Mouse (Mus musculus) heart, embryonic 11.5 days (tissue): ENCODE results near the gene Sap30l. TPM values are rescaled to one million over a fixed set of nuclear protein-coding genes. Genes with fewer than 3 reads are reported as not detected.

ENCODE experiments used
- ATAC-seq: fragments of 200-750 bp; cut with Nextera tagmentation; replicated peaks from 2 replicates; pipeline ENCODE4 v1.8.0; 2017; ENCODE audit warnings: moderate library complexity; ENCODE audit not compliant: insufficient number of reproducible peaks, low FRiP score, low TSS enrichment
- H3K27ac ChIP-seq: fragments of 300-500 bp; sonication (generic); 2 replicates; pipeline ENCODE4 v1.5.1; 2014; ENCODE audit warnings: mild to moderate bottlenecking, low read depth, low read length
- H3K27me3 ChIP-seq: fragments of 300-500 bp; sonication (generic); 2 replicates; pipeline ENCODE4 v1.6.1; 2014; ENCODE audit warnings: mild to moderate bottlenecking, low read length, mixed read lengths; ENCODE audit not compliant: control insufficient read depth, insufficient read depth
- H3K36me3 ChIP-seq: fragments of 300-500 bp; sonication (generic); 2 replicates; pipeline ENCODE4 v1.6.1; 2014; ENCODE audit warnings: mild to moderate bottlenecking, low read length, moderate library complexity, mixed read lengths; ENCODE audit not compliant: control insufficient read depth, insufficient read depth
- H3K4me1 ChIP-seq: fragments of 300-500 bp; sonication (generic); 2 replicates; pipeline ENCODE4 v1.6.1; 2014; ENCODE audit warnings: low read length; ENCODE audit not compliant: control insufficient read depth, insufficient read depth
- H3K4me2 ChIP-seq: fragments of 300-500 bp; sonication (generic); 2 replicates; pipeline ENCODE4 v1.6.1; 2014; ENCODE audit warnings: mild to moderate bottlenecking, moderate library complexity
- H3K4me3 ChIP-seq: fragments of 300-500 bp; sonication (generic); 2 replicates; pipeline ENCODE4 v1.5.1; 2014; ENCODE audit warnings: low read depth, low read length
- H3K9ac ChIP-seq: fragments of 300-500 bp; sonication (generic); 2 replicates; pipeline ENCODE4 v1.6.1; 2014; ENCODE audit warnings: mild to moderate bottlenecking, low read depth, low read length, moderate library complexity
- H3K9me3 ChIP-seq: fragments of 300-500 bp; sonication (generic); replicated peaks from 2 replicates; pipeline ENCODE4 v1.6.1; 2016; ENCODE audit warnings: low read length; ENCODE audit not compliant: control insufficient read depth
- WGBS: fragments of 180-500 bp; shearing (Covaris S2); extraction: QIAGEN DNeasy Blood & Tissue Kit; methylation state at CpG from one replicate; pipeline ENCODE4 v1.1.7; 2014; ENCODE audit not compliant: insufficient replicate concordance; 5-methylcytosine and 5-hydroxymethylcytosine counted together
- polyA plus RNA-seq: library from polyadenylated mRNA; unstranded; fragments of >200 nt; fragmentation: Nextera tagmentation; extraction: Ambion mirVana; gene quantifications from 2 replicates; pipeline ENCODE4 v1.2.1, GENCODE M21; 2014

The Sap30l gene
- polyA plus RNA-seq, 1 experiment from 2014 or later = 10.8 TPM

GRCm38 (mm10) chr11:57853571-57853970, 52.1 kb downstream of the Sap30l start:
- no peaks in the 10 kb centered on the region for H3K4me1 ChIP-seq
- no peaks in the 10 kb centered on the region for H3K36me3 ChIP-seq
- no peak overlapping the region for H3K4me2 ChIP-seq
- no peak overlapping the region for H3K4me3 ChIP-seq
- no peak overlapping the region for H3K27ac ChIP-seq
- H3K27me3 ChIP-seq = no peaks in the 10 kb centered on the region
- 61% methylated on average over 6 of the region's 6 CpGs for WGBS
- ATAC-seq = no peak
- no peaks in the 10 kb centered on the region for H3K9me3 ChIP-seq
- H3K9ac ChIP-seq = no peak overlapping the region

- H3K4me2 ChIP-seq = no peak overlapping the region
- no peak overlapping the region for H3K27ac ChIP-seq
- H3K9me3 ChIP-seq = no peaks in the 10 kb centered on the region
- no peaks in the 10 kb centered on the region for H3K36me3 ChIP-seq
- no peak for ATAC-seq
- H3K9ac ChIP-seq = 0 out of 2 replicates have a peak overlapping the region, but pooled peaks have one; percentile 28
- H3K4me1 ChIP-seq = no peaks in the 10 kb centered on the region
- H3K4me3 ChIP-seq = no peak overlapping the region
- H3K27me3 ChIP-seq = no peaks in the 10 kb centered on the region
- WGBS = 57% methylated on average over 4 of the region's 4 CpGs
These were observed 56.3 kb downstream of the Sap30l start for GRCm38 (mm10) chr11:57857709-57858108.

Other genes starting within 250 kb of the Sap30l start
- 7.1 and 10.6 TPM in 2 replicates for gene Galnt10, start 156.2 kb upstream of the Sap30l start, polyA plus RNA-seq
- gene Hand1, start 31.2 kb downstream of the Sap30l start, polyA plus RNA-seq = 58.1 and 61.9 TPM in 2 replicates
- gene Larp1, start 207.4 kb downstream of the Sap30l start, polyA plus RNA-seq = 16.9 and 19.5 TPM in 2 replicates